Mouse (Mus musculus) limb, embryonic 11.5 days (tissue): ENCODE results near the gene Gm4969. TPM values are rescaled to one million over a fixed set of nuclear protein-coding genes. Genes with fewer than 3 reads are reported as not detected.

ENCODE experiments used
- ATAC-seq: fragments of 200-750 bp; cut with Nextera tagmentation; 2 replicates; pipeline ENCODE4 v1.8.0; 2017; ENCODE audit warnings: low read depth; ENCODE audit not compliant: insufficient number of reproducible peaks, low FRiP score, low TSS enrichment
- DNase-seq: peaks from one replicate; pipeline ENCODE4 v3.0.0-alpha.2; 2015; ENCODE audit warnings: low spot score
- H3K27ac ChIP-seq: fragments of 300-500 bp; sonication (generic); replicated peaks from 2 replicates; pipeline ENCODE4 v1.5.1; 2014; ENCODE audit warnings: low read depth, mild to moderate bottlenecking, low read length
- H3K27me3 ChIP-seq: fragments of 300-500 bp; sonication (generic); 2 replicates; pipeline ENCODE4 v1.6.1; 2014; ENCODE audit warnings: mild to moderate bottlenecking, low read length, mixed read lengths; ENCODE audit not compliant: control insufficient read depth, insufficient read depth
- H3K36me3 ChIP-seq: fragments of 300-500 bp; sonication (generic); 2 replicates; pipeline ENCODE4 v1.6.1; 2014; ENCODE audit warnings: mild to moderate bottlenecking, low read length, moderate library complexity, mixed read lengths; ENCODE audit not compliant: control insufficient read depth, insufficient read depth
- H3K4me1 ChIP-seq: fragments of 300-500 bp; sonication (generic); 2 replicates; pipeline ENCODE4 v1.6.1; 2014; ENCODE audit warnings: low read length, mixed read lengths; ENCODE audit not compliant: control insufficient read depth, insufficient read depth
- H3K4me2 ChIP-seq: fragments of 300-500 bp; sonication (generic); 2 replicates; pipeline ENCODE4 v1.6.1; 2014; ENCODE audit warnings: low read depth, mild to moderate bottlenecking, moderate library complexity; ENCODE audit not compliant: severe bottlenecking
- H3K4me3 ChIP-seq: fragments of 300-500 bp; sonication (generic); 2 replicates; pipeline ENCODE4 v1.5.1; 2014; ENCODE audit warnings: low read depth, low read length
- H3K9ac ChIP-seq: fragments of 300-500 bp; sonication (generic); 2 replicates; pipeline ENCODE4 v1.6.1; 2014; ENCODE audit warnings: mild to moderate bottlenecking, low read length
- H3K9me3 ChIP-seq: fragments of 300-500 bp; sonication (generic); 2 replicates; pipeline ENCODE4 v1.6.1; 2016; ENCODE audit warnings: low read length; ENCODE audit not compliant: control insufficient read depth
- WGBS: fragments of 180-500 bp; shearing (Covaris S2); extraction: QIAGEN DNeasy Blood & Tissue Kit; methylation state at CpG from one replicate; pipeline ENCODE4 v1.1.7; 2014; 5-methylcytosine and 5-hydroxymethylcytosine counted together
- polyA plus RNA-seq: library from polyadenylated mRNA; unstranded; fragments of >200 nt; fragmentation: Nextera tagmentation; extraction: Ambion mirVana; gene quantifications from 2 replicates; pipeline ENCODE4 v1.2.1, GENCODE M21; 2014

Gm4969 gene
- polyA plus RNA-seq, 1 experiment from 2014 or later = 2.0 TPM

DNA sequence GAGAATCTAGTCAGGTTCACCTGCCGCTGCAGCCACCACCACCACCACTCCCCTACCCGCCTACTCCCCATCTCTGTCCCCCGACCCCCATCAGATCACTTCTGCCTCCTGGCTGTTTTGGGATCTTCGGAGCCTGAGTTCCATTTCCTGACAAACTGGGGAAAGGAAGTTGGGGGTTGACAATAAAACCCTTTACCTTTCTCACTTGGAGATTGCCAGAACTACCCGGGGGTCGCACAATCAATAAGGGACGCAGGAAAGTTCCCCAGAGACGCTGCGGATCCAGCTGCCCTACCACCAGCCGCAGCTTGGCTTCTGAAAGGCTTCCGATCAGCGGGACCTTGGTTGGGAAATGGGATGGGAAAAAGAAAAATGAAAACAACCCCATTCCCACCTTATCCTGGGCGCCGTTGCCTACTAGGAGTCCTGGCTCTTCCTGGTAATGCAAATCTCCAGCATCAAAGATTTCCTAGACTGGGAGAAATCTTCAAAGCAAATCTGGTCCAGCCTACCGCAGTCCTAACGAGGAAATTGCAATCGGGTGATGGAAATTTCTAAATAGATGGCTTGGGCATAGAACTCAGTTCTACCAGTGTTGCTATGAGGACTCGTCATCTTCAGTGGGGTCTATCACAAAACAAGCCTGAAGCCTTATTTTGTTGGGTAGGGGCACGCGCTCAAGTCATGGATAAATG, 30.2 kb upstream of the Gm4969 start:
- 11% methylated on average over 20 of the region's 20 CpGs for WGBS
- H3K27ac ChIP-seq = no peak overlapping the region

DNA sequence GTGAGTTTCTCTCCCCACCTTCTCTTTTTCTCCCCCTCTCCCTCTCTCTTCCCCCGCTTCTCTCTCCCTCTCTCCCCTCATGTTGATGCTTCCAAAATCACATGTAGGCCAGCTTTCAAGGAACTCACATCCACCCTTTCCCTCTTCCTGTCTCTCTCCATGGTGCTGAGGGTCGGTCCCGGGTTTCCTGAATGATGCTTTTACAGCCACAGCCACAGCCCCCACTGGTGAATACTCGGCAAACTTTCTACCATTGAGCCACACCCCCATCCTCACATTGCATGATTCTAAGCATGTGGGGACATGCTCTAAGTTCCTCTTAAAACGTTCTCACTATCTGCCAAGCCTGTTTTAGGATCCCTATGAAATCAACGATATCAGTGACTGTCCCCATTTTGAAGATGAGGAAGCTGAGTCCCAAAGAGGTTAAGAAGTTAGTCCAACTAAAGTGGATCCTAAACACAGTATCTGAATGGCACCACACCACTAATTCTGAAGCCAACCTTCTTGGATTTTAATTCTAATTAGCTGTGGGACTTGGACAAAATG, 29.4 kb upstream of the Gm4969 start:
- H3K4me3 ChIP-seq = no peak overlapping the region
- no peak overlapping the region for H3K27ac ChIP-seq
- H3K9me3 ChIP-seq = no peaks in the 10 kb centered on the region
- no peak overlapping the region for H3K9ac ChIP-seq
- peaks cover 11% of the 10 kb centered on the region for H3K4me1 ChIP-seq
- H3K36me3 ChIP-seq = peaks cover 3% of the 10 kb centered on the region; the same call in 1 of the 2 replicates
- no peak overlapping the region for H3K4me2 ChIP-seq
- H3K27me3 ChIP-seq = no peaks in the 10 kb centered on the region
- DNase-seq (peak; percentile 47), ATAC-seq (no peak)
- WGBS = 47% methylated on average over 6 of the region's 6 CpGs

More for the DNA sequence above, 30.2 kb upstream of the Gm4969 start:
- H3K27me3 ChIP-seq = no peaks in the 10 kb centered on the region
- H3K36me3 ChIP-seq = peaks cover 10% of the 10 kb centered on the region; the same call in 1 of the 2 replicates
- no peaks in the 10 kb centered on the region for H3K9me3 ChIP-seq
- peaks cover 11% of the 10 kb centered on the region for H3K4me1 ChIP-seq
- H3K9ac ChIP-seq = peak overlapping the region; percentile 43
- DNase-seq (no peak), ATAC-seq (no peak)
- H3K4me2 ChIP-seq = peak overlapping the region; percentile 76
- H3K4me3 ChIP-seq = peak overlapping the region; percentile 61

DNA sequence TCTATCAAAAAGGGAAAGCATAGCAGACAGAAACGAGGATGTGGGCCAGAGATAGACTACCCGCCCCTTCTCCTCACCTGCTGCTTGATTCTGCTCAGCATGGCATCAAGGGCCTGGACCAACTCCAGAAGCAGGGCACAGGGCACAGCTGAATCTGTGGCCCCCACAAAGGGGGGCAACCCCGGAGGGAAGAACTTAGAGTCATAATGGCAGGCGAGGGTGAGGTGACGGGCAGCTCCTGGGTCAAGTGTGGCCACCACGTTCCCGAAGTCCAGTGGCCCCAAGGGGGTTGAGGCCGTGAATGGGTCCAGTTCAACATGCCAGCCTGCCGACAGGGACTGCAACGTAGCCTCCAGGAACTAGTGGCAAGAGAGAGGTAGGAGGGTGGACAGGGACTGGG, 28.6 kb upstream of the Gm4969 start:
- WGBS = 87% methylated on average over 10 of the region's 10 CpGs
- H3K4me1 ChIP-seq = peaks cover 11% of the 10 kb centered on the region
- ATAC-seq (no peak), DNase-seq (no peak)
- H3K4me3 ChIP-seq = no peak overlapping the region
- H3K4me2 ChIP-seq = no peak overlapping the region
- no peaks in the 10 kb centered on the region for H3K27me3 ChIP-seq
- H3K9ac ChIP-seq = no peak overlapping the region
- H3K36me3 ChIP-seq = no peaks in the 10 kb centered on the region; the same call in 1 of the 2 replicates
- no peak overlapping the region for H3K27ac ChIP-seq
- no peaks in the 10 kb centered on the region for H3K9me3 ChIP-seq

DNA sequence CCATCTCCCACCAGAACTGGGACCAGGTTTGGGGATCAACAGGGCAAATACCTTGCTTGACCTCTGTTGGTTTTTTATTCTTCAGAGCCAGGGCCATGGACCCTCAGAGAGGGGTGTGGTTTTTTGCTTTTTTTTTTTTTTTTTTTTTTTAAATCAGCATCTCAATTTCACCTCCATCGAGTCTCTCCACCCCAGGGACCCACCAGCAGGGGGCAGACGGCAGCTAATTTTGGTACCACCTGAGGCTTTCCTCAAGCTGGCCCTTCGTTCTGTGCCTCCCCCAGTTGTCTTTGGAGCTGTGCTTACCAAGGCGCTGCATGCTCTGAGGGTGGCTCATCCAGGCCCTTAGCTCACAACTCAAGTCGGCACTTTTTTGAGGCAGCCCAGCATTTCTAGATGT, 19.2 kb upstream of the Gm4969 start:
- DNase-seq (peak; percentile 75), ATAC-seq (no peak)
- WGBS = 60% methylated on average over 5 of the region's 5 CpGs

DNA sequence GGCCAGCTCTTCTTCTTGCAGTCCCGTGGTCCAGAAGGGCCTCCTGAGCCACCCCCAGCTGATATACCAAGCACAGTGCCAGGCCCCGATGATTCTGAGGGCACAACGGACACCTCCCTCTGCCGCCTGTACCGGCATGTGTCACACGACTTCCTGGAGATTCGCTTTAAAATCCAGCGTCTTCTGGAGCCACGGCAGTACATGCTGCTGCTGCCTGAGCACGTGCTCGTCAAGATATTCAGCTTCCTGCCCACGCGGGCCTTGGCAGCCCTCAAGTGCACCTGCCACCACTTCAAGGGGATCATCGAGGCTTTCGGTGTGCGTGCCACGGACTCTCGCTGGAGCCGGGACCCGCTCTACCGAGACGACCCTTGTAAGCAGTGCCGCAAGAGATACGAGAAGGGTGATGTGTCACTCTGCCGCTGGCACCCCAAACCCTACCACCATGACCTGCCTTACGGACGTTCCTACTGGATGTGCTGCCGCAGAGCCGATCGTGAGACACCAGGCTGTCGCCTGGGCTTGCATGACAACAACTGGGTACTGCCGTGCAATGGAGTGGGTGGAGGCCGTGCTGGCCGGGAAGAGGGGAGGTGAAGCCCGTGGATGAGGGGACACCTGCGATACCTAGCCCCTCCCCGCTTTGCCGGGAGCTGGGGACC, 18.6 kb upstream of the Gm4969 start:
- no peaks in the 10 kb centered on the region for H3K9me3 ChIP-seq
- no peak overlapping the region for H3K9ac ChIP-seq
- no peaks in the 10 kb centered on the region for H3K27me3 ChIP-seq
- peaks cover 10% of the 10 kb centered on the region for H3K36me3 ChIP-seq
- H3K4me3 ChIP-seq = no peak overlapping the region
- DNase-seq = no peak
- ATAC-seq = no peak
- 90% methylated on average over 38 of the region's 38 CpGs for WGBS
- H3K4me2 ChIP-seq = no peak overlapping the region
- no peak overlapping the region for H3K27ac ChIP-seq
- H3K4me1 ChIP-seq = no peaks in the 10 kb centered on the region

More for the DNA sequence above, 19.2 kb upstream of the Gm4969 start:
- H3K36me3 ChIP-seq = peaks cover 10% of the 10 kb centered on the region
- no peaks in the 10 kb centered on the region for H3K9me3 ChIP-seq
- no peaks in the 10 kb centered on the region for H3K4me1 ChIP-seq
- H3K27me3 ChIP-seq = no peaks in the 10 kb centered on the region
- no peak overlapping the region for H3K4me2 ChIP-seq
- H3K9ac ChIP-seq = no peak overlapping the region
- H3K4me3 ChIP-seq = no peak overlapping the region
- H3K27ac ChIP-seq = no peak overlapping the region

DNA sequence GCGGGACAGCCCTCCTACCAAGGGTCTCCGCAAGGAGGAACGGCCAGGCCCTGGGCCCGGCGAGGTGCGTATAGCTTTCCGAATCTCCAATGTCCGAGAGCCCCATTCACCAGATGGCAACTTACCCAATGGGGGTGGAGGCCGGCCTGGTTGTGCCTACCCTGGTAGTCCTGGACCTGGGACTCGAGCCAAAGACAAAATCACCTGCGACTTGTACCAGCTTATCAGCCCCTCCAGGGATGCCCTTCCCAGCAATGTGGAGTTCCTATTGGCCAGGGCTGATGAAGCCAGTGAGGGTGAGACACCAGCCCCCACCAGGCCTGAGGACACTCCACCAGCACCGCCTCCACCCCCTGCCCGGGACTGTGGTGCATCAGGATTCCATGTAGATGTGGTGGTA, 18.0 kb upstream of the Gm4969 start:
- no peaks in the 10 kb centered on the region for H3K27me3 ChIP-seq
- no peak overlapping the region for H3K4me3 ChIP-seq
- H3K4me2 ChIP-seq = no peak overlapping the region
- H3K27ac ChIP-seq = no peak overlapping the region
- H3K9me3 ChIP-seq = no peaks in the 10 kb centered on the region
- H3K36me3 ChIP-seq = peaks cover 10% of the 10 kb centered on the region
- 94% methylated on average over 13 of the region's 13 CpGs for WGBS
- ATAC-seq (no peak), DNase-seq (no peak)
- H3K9ac ChIP-seq = no peak overlapping the region
- no peaks in the 10 kb centered on the region for H3K4me1 ChIP-seq

DNA sequence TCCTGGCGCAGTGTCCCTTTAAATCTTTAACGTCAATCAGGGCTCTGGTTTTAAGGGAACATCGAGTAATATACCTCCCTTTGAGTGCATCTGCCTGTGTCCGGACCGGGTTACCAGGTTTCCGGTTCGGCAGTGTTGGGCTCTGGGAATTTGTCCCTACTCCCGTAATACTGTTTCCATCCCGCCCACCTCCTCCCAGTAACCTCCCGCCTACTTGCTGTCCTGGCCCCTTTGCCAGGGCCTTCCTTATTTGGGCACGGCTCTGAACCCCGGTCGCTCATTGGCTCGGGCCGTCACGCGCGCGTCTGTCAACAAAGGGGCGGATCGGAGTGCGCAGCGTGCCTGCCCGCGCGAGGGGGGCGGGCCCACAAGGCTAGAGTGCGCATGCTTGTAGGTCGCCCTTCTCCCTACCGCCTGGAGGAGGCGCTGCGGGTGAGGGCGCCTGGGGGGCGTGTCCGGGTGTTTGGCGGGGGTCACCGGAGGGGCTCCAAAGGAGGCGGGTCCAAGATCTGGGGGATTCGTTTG, 13.2 kb upstream of the Gm4969 start:
- Histone ChIP-seq H3K36me3 (peaks cover 7% of the 10 kb centered on the region; the same call in 1 of the 2 replicates), H3K27me3 (no peaks in the 10 kb centered on the region), H3K9ac (peak overlapping the region; percentile 1; the same call in 1 of the 2 replicates), H3K4me1 (no peaks in the 10 kb centered on the region), H3K4me2 (peak overlapping the region; percentile 45), H3K4me3 (peak overlapping the region; percentile 17), H3K9me3 (no peaks in the 10 kb centered on the region), H3K27ac (peak overlapping the region; percentile 31)
- under 1% methylated on average over 39 of the region's 39 CpGs for WGBS
- DNase-seq = peak; percentile 97
- peak; percentile 98 for ATAC-seq

DNA sequence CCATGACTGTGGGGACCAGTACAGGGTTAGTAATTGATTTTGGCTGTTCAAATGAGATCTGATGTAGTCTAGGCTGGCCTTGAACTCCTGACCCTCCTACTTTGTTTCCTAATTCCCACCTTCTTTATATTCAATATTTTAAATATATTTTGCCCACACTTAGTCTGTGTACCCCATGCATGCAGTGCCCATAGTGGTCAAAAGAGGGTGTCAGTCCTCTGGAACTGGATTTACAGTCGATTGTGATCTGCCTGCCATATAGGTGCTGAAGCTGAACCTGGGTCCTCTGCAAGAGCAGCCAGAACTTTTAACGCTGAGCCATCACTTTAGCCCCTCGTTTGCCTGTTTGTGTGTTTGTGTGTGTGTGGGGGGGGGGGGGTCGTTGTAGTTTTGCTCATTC, 12.5 kb upstream of the Gm4969 start:
- H3K9me3 ChIP-seq = no peaks in the 10 kb centered on the region
- 30% methylated on average over 4 of the region's 4 CpGs for WGBS
- peak overlapping the region; percentile 1; the same call in 1 of the 2 replicates for H3K9ac ChIP-seq
- H3K4me3 ChIP-seq = peak overlapping the region; percentile 17
- H3K27me3 ChIP-seq = no peaks in the 10 kb centered on the region
- peak overlapping the region; percentile 45; the same call in 1 of the 2 replicates for H3K4me2 ChIP-seq
- DNase-seq (no peak), ATAC-seq (no peak)
- no peaks in the 10 kb centered on the region for H3K4me1 ChIP-seq
- peak overlapping the region; percentile 31 for H3K27ac ChIP-seq
- peaks cover under 1% of the 10 kb centered on the region; the same call in 1 of the 2 replicates for H3K36me3 ChIP-seq
